Mouse (Mus musculus): Measurements from ENCODE around the gene Nosip.

- TF ChIP-seq POLR2A (IDR thresholded peaks at IDR 0.05; ENCODE audit: control insufficient read depth, low read depth, low read length) (no peak), CTCF (IDR thresholded peaks at IDR 0.05; ENCODE audit: control insufficient read depth, insufficient read depth, insufficient replicate concordance, low read depth, low read length) (no peak)
Measured at GRCm38 (mm10) chr7:45027761-45028160, 34.5 kb upstream of the Nosip start.
